Mouse (Mus musculus): ENCODE data around the gene Gm12166. TPM values are rescaled to one million over a fixed set of nuclear protein-coding genes. Genes with fewer than 3 reads are reported as not detected.

Gene Gm12166
- polyA plus RNA-seq, 1 experiment from 2014 or later, result 8.3 TPM

GRCm38 (mm10) chr11:46036374-46036773 lies 15.7 kb downstream of the Gm12166 start:
- Histone ChIP-seq H3K4me3 (ENCODE audit: low read depth, low read length) (no peak overlapping the region), H3K27ac (ENCODE audit: low read length) (no peak overlapping the region), H3K9ac (replicated peaks; ENCODE audit: low read depth) (no peak overlapping the region), H3K4me1 (ENCODE audit: insufficient read depth, low read depth, low read length) (peaks cover 3% of the 10 kb centered on the region; the same call in 1 of the 2 replicates), H3K27me3 (replicated peaks; ENCODE audit: insufficient read depth, low read length) (no peaks in the 10 kb centered on the region), H3K36me3 (ENCODE audit: insufficient read depth, low read length) (no peaks in the 10 kb centered on the region), H3K9me3 (ENCODE audit: low read length) (no peaks in the 10 kb centered on the region), H3K4me2 (replicated peaks; ENCODE audit: low read depth, low read length) (no peak overlapping the region)
- no peak for DNase-seq (ENCODE audit: low spot score)
- WGBS, result 90% methylated on average over 10 of the region's 10 CpGs
- no peak for TF ChIP-seq CTCF (IDR thresholded peaks at IDR 0.05)
- TF ChIP-seq EP300 (IDR thresholded peaks at IDR 0.05), result no peak
- no peak for ATAC-seq

- TF ChIP-seq CTCF (IDR thresholded peaks at IDR 0.05) (no peak), EP300 (IDR thresholded peaks at IDR 0.05) (no peak)
- H3K4me3 ChIP-seq (ENCODE audit: low read depth, low read length), result no peak overlapping the region
- H3K27me3 ChIP-seq (replicated peaks; ENCODE audit: insufficient read depth, low read length), result no peaks in the 10 kb centered on the region
- no peaks in the 10 kb centered on the region for H3K36me3 ChIP-seq (ENCODE audit: insufficient read depth, low read length)
- H3K27ac ChIP-seq (ENCODE audit: low read length), result no peak overlapping the region
- H3K9ac ChIP-seq (replicated peaks; ENCODE audit: low read depth), result no peak overlapping the region
- 83% methylated on average over 7 of the region's 7 CpGs for WGBS
- no peaks in the 10 kb centered on the region for H3K4me1 ChIP-seq (ENCODE audit: insufficient read depth, low read depth, low read length)
- H3K4me2 ChIP-seq (replicated peaks; ENCODE audit: low read depth, low read length), result no peak overlapping the region
- no peaks in the 10 kb centered on the region for H3K9me3 ChIP-seq (ENCODE audit: low read length)
- no peak for ATAC-seq
- DNase-seq (ENCODE audit: low spot score), result no peak
Observed at GRCm38 (mm10) chr11:46032956-46033355, 19.2 kb downstream of the Gm12166 start.

GRCm38 (mm10) chr11:46031470-46031869 lies 20.7 kb downstream of the Gm12166 start:
- ATAC-seq, result no peak
- Histone ChIP-seq H3K36me3 (ENCODE audit: insufficient read depth, low read length) (no peaks in the 10 kb centered on the region), H3K9me3 (ENCODE audit: low read length) (no peaks in the 10 kb centered on the region), H3K27me3 (replicated peaks; ENCODE audit: insufficient read depth, low read length) (no peaks in the 10 kb centered on the region), H3K4me3 (ENCODE audit: low read depth, low read length) (no peak overlapping the region), H3K27ac (ENCODE audit: low read length) (no peak overlapping the region), H3K9ac (replicated peaks; ENCODE audit: low read depth) (no peak overlapping the region), H3K4me1 (ENCODE audit: insufficient read depth, low read depth, low read length) (no peaks in the 10 kb centered on the region), H3K4me2 (replicated peaks; ENCODE audit: low read depth, low read length) (no peak overlapping the region)
- no peak for DNase-seq (ENCODE audit: low spot score)
- TF ChIP-seq CTCF (IDR thresholded peaks at IDR 0.05) (peak; percentile 45), EP300 (IDR thresholded peaks at IDR 0.05) (no peak)
- 49% methylated on average over 3 of the region's 3 CpGs for WGBS

GRCm38 (mm10) chr11:46030026-46030425 lies 22.1 kb downstream of the Gm12166 start:
- 77% methylated on average over 2 of the region's 2 CpGs for WGBS
- no peak for TF ChIP-seq CTCF (IDR thresholded peaks at IDR 0.05)
- no peak for TF ChIP-seq EP300 (IDR thresholded peaks at IDR 0.05)
- Histone ChIP-seq H3K4me2 (replicated peaks; ENCODE audit: low read depth, low read length) (no peak overlapping the region), H3K9me3 (ENCODE audit: low read length) (no peaks in the 10 kb centered on the region), H3K27me3 (replicated peaks; ENCODE audit: insufficient read depth, low read length) (no peaks in the 10 kb centered on the region), H3K36me3 (ENCODE audit: insufficient read depth, low read length) (no peaks in the 10 kb centered on the region), H3K4me1 (ENCODE audit: insufficient read depth, low read depth, low read length) (no peaks in the 10 kb centered on the region), H3K27ac (ENCODE audit: low read length) (no peak overlapping the region), H3K9ac (replicated peaks; ENCODE audit: low read depth) (no peak overlapping the region), H3K4me3 (ENCODE audit: low read depth, low read length) (no peak overlapping the region)
- DNase-seq (ENCODE audit: low spot score), result no peak
- no peak for ATAC-seq

GRCm38 (mm10) chr11:46029485-46029884 lies 22.6 kb downstream of the Gm12166 start:
- no peaks in the 10 kb centered on the region for H3K9me3 ChIP-seq (ENCODE audit: low read length)
- H3K4me2 ChIP-seq (replicated peaks; ENCODE audit: low read depth, low read length), result no peak overlapping the region
- H3K4me3 ChIP-seq (ENCODE audit: low read depth, low read length), result no peak overlapping the region
- no peaks in the 10 kb centered on the region for H3K27me3 ChIP-seq (replicated peaks; ENCODE audit: insufficient read depth, low read length)
- DNase-seq (ENCODE audit: low spot score) (no peak), ATAC-seq (no peak)
- no peaks in the 10 kb centered on the region for H3K4me1 ChIP-seq (ENCODE audit: insufficient read depth, low read depth, low read length)
- WGBS, result 30% methylated on average over 2 of the region's 2 CpGs
- no peak overlapping the region for H3K27ac ChIP-seq (ENCODE audit: low read length)
- H3K36me3 ChIP-seq (ENCODE audit: insufficient read depth, low read length), result no peaks in the 10 kb centered on the region
- no peak for TF ChIP-seq EP300 (IDR thresholded peaks at IDR 0.05)
- no peak for TF ChIP-seq CTCF (IDR thresholded peaks at IDR 0.05)
- no peak overlapping the region for H3K9ac ChIP-seq (replicated peaks; ENCODE audit: low read depth)

GRCm38 (mm10) chr11:46027952-46028814 lies 23.9 kb downstream of the Gm12166 start:
- no peak overlapping the region for H3K4me2 ChIP-seq (replicated peaks; ENCODE audit: low read depth, low read length)
- DNase-seq (ENCODE audit: low spot score) (no peak), ATAC-seq (no peak)
- no peak overlapping the region for H3K27ac ChIP-seq (ENCODE audit: low read length)
- no peak overlapping the region for H3K4me3 ChIP-seq (ENCODE audit: low read depth, low read length)
- H3K27me3 ChIP-seq (replicated peaks; ENCODE audit: insufficient read depth, low read length), result no peaks in the 10 kb centered on the region
- TF ChIP-seq EP300 (IDR thresholded peaks at IDR 0.05) (no peak), CTCF (IDR thresholded peaks at IDR 0.05) (no peak)
- 81% methylated on average over 6 of the region's 6 CpGs for WGBS
- H3K9me3 ChIP-seq (ENCODE audit: low read length), result no peaks in the 10 kb centered on the region
- H3K4me1 ChIP-seq (ENCODE audit: insufficient read depth, low read depth, low read length), result no peaks in the 10 kb centered on the region
- H3K36me3 ChIP-seq (ENCODE audit: insufficient read depth, low read length), result no peaks in the 10 kb centered on the region
- no peak overlapping the region for H3K9ac ChIP-seq (replicated peaks; ENCODE audit: low read depth)

Measured in lung, postnatal 0 days (tissue).